Mouse (Mus musculus): ENCODE measurements at regions not wholly inside any gene's neighbourhood (a gene's known extent, or its start where the extent isn't known, plus 50 kb on each side); places are given as distances from the start of the nearest gene placed in this dataset.

- TF ChIP-seq GATA1 (IDR thresholded peaks at IDR 0.05; ENCODE audit: borderline replicate concordance, low read length): no peak
- no peak for TF ChIP-seq FLI1 (IDR thresholded peaks at IDR 0.05; ENCODE audit: low read length)
Observed at GRCm38 (mm10) chr15:40046219-40046618, 87.9 kb upstream of the 9330182O14Rik start.

Measured in megakaryocyte, embryonic 14.5 days (primary cell).